Mouse (Mus musculus): ENCODE measurements at regions not wholly inside any gene's neighbourhood (a gene's known extent, or its start where the extent isn't known, plus 50 kb on each side); places are given as distances from the start of the nearest gene placed in this dataset.
"Not testable (repeated sequence)": the region's sequence is repeated elsewhere in the genome, so short reads cannot be mapped to it uniquely, and the experiment has no call there.

DNA sequence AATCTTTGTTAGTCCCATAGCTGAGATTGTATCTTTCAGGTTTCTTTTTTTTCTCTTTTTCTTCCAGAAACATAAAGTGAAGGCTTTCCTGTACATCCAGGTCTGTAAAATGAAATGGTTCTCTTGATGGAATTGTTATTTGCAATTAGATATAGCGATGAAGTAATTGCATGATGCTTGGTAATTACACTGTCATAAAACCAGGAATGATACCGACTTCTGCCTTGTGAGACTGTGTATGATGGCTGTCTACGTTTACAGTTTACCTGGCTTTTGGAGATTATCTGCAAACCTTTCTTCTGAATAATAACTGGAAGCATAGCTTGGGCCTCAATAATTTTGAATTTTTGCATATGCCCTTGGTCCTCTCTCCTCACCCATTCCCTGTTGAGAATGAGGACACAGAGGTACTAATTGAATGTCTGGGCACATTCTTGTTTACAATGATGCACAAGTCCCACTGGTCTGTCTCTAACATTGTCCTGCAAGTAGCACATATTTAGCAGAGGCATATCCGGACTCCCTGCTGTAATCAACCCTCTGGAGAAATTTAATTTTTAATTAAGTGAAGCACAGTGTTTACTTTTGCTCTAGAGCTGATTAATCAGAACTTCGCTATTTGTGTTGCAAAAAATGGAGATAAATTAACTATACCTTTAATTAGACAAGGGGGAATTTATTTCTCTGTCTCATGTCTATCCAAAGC lies 244.1 kb downstream of the Grxcr1 start:
- Histone ChIP-seq H3K9ac (ENCODE audit: insufficient read depth, low read depth, low read length, poor library complexity, severe bottlenecking) (no peak overlapping the region), H3K4me3 (ENCODE audit: insufficient read depth in 1 of 2, low read depth in 1 of 2, low read length in 2 of 2, poor library complexity in 1 of 2, severe bottlenecking in 1 of 2) (no peak overlapping the region), H3K27ac (ENCODE audit: insufficient read depth, low read depth, low read length, poor library complexity, severe bottlenecking) (no peak overlapping the region), H3K4me1 (ENCODE audit: control insufficient read depth in 2 of 2, insufficient read depth in 2 of 2, low read length in 2 of 2, poor library complexity in 1 of 2) (no peaks in the 10 kb centered on the region), H3K9me3 (ENCODE audit: control insufficient read depth, insufficient read depth, low read depth, low read length) (no peaks in the 10 kb centered on the region), H3K36me3 (ENCODE audit: control insufficient read depth, insufficient read depth, low read length, poor library complexity, severe bottlenecking) (no peaks in the 10 kb centered on the region)
- in situ Hi-C loops (cut with MboI; ENCODE audit: low sequenced_read_pairs in 2 of 2, unreplicated experiment in 2 of 2): no loop called here
- TF ChIP-seq CHD2 (IDR thresholded peaks at IDR 0.05; ENCODE audit: low read depth, low read length): no peak
- DNase-seq (ENCODE audit: low read depth, low spot score): no peak

DNA sequence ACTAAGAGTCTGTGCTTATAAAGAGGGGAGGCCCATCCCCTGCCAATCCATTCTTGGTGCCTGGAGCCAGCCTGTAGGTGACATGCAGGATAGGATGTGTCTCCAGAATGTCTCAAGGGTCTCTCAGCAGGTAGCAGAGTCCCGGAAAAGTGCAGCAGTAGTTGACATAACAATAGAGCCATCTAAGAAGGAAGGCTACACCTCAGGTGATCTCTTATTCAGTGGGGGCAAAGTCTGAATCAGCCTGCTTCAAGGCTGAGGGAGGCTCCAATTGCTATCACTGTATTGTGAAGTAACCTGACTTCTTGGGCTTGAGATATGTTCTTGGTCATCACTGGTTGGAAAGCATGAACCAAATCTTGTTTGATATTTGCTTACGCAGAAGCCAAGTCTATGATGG lies 264.1 kb downstream of the Grxcr1 start:
- H3K36me3 ChIP-seq (ENCODE audit: control insufficient read depth, insufficient read depth, low read length, poor library complexity, severe bottlenecking); in situ Hi-C loops (cut with MboI; ENCODE audit: low sequenced_read_pairs in 2 of 2, unreplicated experiment in 2 of 2); H3K9ac ChIP-seq (ENCODE audit: insufficient read depth, low read depth, low read length, poor library complexity, severe bottlenecking); H3K4me1 ChIP-seq (ENCODE audit: control insufficient read depth in 2 of 2, insufficient read depth in 2 of 2, low read length in 2 of 2, poor library complexity in 1 of 2); H3K9me3 ChIP-seq (ENCODE audit: control insufficient read depth, insufficient read depth, low read depth, low read length); H3K4me3 ChIP-seq (ENCODE audit: insufficient read depth in 1 of 2, low read depth in 1 of 2, low read length in 2 of 2, poor library complexity in 1 of 2, severe bottlenecking in 1 of 2); H3K27ac ChIP-seq (ENCODE audit: insufficient read depth, low read depth, low read length, poor library complexity, severe bottlenecking): not testable (repeated sequence)
- DNase-seq (ENCODE audit: low read depth, low spot score): peak; percentile 29

DNA sequence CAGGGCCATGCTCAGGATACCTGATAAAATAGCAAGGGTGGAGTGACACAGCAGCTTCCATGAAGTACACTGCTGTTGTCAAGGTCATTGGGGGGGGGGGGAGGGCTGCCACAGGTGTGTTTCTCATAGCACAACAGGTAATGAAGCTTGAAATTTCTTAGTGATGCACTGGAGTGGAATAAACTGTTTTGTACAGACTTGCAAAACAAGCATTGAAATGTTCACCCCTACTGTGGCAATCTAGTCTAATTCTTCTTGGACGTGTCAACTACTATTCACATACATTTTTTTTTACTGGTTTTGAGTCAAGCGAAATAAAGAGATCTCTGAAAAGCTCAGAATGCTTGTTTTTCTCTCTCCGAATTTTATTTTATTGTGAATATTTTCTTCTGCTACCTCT lies 281.6 kb downstream of the Grxcr1 start:
- H3K27ac ChIP-seq (ENCODE audit: insufficient read depth, low read depth, low read length, poor library complexity, severe bottlenecking): no peak overlapping the region
- no peaks in the 10 kb centered on the region for H3K4me1 ChIP-seq (ENCODE audit: control insufficient read depth in 2 of 2, insufficient read depth in 2 of 2, low read length in 2 of 2, poor library complexity in 1 of 2)
- H3K36me3 ChIP-seq (ENCODE audit: control insufficient read depth, insufficient read depth, low read length, poor library complexity, severe bottlenecking): no peaks in the 10 kb centered on the region
- TF ChIP-seq MAFK (IDR thresholded peaks at IDR 0.05; ENCODE audit: insufficient read depth, low read depth, low read length): 0 out of 2 replicates have a peak, but pooled peaks have one; percentile 34
- TF ChIP-seq ZC3H11A (IDR thresholded peaks at IDR 0.05; ENCODE audit: borderline replicate concordance, low read depth, low read length): no peak
- no peak for TF ChIP-seq CHD2 (IDR thresholded peaks at IDR 0.05; ENCODE audit: low read depth, low read length)
- no peak overlapping the region for H3K4me3 ChIP-seq (ENCODE audit: insufficient read depth in 1 of 2, low read depth in 1 of 2, low read length in 2 of 2, poor library complexity in 1 of 2, severe bottlenecking in 1 of 2)
- no peak overlapping the region for H3K9ac ChIP-seq (ENCODE audit: insufficient read depth, low read depth, low read length, poor library complexity, severe bottlenecking)
- H3K9me3 ChIP-seq (ENCODE audit: control insufficient read depth, insufficient read depth, low read depth, low read length): no peaks in the 10 kb centered on the region
- in situ Hi-C loops (cut with MboI; ENCODE audit: low sequenced_read_pairs in 2 of 2, unreplicated experiment in 2 of 2): no loop called here
- no peak for DNase-seq (ENCODE audit: low read depth, low spot score)

DNA sequence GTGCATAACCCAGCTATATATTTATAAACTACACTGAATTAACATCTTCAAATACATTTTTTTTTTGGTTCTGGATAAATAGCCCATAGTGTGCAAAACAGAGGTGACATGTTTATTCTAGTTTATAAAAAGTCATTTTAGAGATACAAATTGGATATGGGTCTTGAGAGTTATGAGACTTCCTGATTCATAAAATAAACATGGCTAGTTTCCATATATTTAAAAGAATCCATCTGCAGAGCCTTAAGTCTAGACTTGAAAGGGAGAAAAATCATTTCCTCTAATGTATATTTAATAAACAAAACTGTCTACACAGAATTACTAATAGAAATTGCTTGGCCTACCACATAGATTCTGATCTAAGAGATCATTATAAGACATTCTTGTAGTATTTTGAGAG lies 287.3 kb downstream of the Grxcr1 start:
- H3K9me3 ChIP-seq (ENCODE audit: control insufficient read depth, insufficient read depth, low read depth, low read length): no peaks in the 10 kb centered on the region
- H3K36me3 ChIP-seq (ENCODE audit: control insufficient read depth, insufficient read depth, low read length, poor library complexity, severe bottlenecking): no peaks in the 10 kb centered on the region
- no peaks in the 10 kb centered on the region for H3K4me1 ChIP-seq (ENCODE audit: control insufficient read depth in 2 of 2, insufficient read depth in 2 of 2, low read length in 2 of 2, poor library complexity in 1 of 2)
- H3K27ac ChIP-seq (ENCODE audit: insufficient read depth, low read depth, low read length, poor library complexity, severe bottlenecking): no peak overlapping the region
- in situ Hi-C loops (cut with MboI; ENCODE audit: low sequenced_read_pairs in 2 of 2, unreplicated experiment in 2 of 2): no loop called here
- no peak for TF ChIP-seq ZNF384 (IDR thresholded peaks at IDR 0.05; ENCODE audit: low read depth, low read length)
- TF ChIP-seq MAFK (IDR thresholded peaks at IDR 0.05; ENCODE audit: insufficient read depth, low read depth, low read length): no peak
- no peak for TF ChIP-seq ZC3H11A (IDR thresholded peaks at IDR 0.05; ENCODE audit: borderline replicate concordance, low read depth, low read length)
- no peak for TF ChIP-seq CHD2 (IDR thresholded peaks at IDR 0.05; ENCODE audit: low read depth, low read length)
- no peak for TF ChIP-seq HCFC1 (IDR thresholded peaks at IDR 0.05; ENCODE audit: borderline replicate concordance, insufficient read depth, low read length)
- no peak overlapping the region for H3K4me3 ChIP-seq (ENCODE audit: insufficient read depth in 1 of 2, low read depth in 1 of 2, low read length in 2 of 2, poor library complexity in 1 of 2, severe bottlenecking in 1 of 2)
- no peak overlapping the region for H3K9ac ChIP-seq (ENCODE audit: insufficient read depth, low read depth, low read length, poor library complexity, severe bottlenecking)
- no peak for DNase-seq (ENCODE audit: low read depth, low spot score)

DNA sequence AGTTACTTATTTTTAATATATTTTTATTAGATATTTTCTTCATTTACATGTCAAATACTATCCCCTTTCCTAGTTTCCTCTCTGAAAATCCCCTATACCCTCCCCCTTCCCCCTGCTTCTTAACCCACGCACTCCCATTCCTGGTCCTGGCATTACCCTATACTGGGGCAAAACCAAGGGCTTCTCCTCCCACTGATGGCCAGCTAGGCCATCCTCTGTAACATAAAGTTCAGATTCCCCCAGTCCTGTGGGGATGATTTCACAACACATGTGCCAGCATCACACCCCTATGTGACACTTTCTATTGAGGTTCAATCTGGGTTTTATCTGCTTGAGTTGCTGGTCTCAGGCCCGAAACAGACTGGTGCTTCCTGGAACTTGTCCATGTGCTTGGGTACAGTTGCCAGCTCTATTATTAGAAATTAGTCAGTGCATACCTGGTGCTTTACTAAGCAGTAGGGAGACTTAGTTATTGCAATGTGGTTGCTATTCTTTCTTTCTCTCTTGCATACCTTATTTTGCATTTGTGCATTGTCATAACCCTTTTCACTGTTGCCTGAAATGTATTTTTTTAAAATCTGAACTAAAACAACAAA lies 295.5 kb downstream of the Grxcr1 start:
- Histone ChIP-seq H3K36me3 (ENCODE audit: control insufficient read depth, insufficient read depth, low read length, poor library complexity, severe bottlenecking) (no peaks in the 10 kb centered on the region), H3K27ac (ENCODE audit: insufficient read depth, low read depth, low read length, poor library complexity, severe bottlenecking) (no peak overlapping the region), H3K4me3 (ENCODE audit: insufficient read depth in 1 of 2, low read depth in 1 of 2, low read length in 2 of 2, poor library complexity in 1 of 2, severe bottlenecking in 1 of 2) (no peak overlapping the region), H3K9me3 (ENCODE audit: control insufficient read depth, insufficient read depth, low read depth, low read length) (no peaks in the 10 kb centered on the region), H3K4me1 (ENCODE audit: control insufficient read depth in 2 of 2, insufficient read depth in 2 of 2, low read length in 2 of 2, poor library complexity in 1 of 2) (no peaks in the 10 kb centered on the region), H3K9ac (ENCODE audit: insufficient read depth, low read depth, low read length, poor library complexity, severe bottlenecking) (no peak overlapping the region)
- TF ChIP-seq HCFC1 (IDR thresholded peaks at IDR 0.05; ENCODE audit: borderline replicate concordance, insufficient read depth, low read length) (no peak), ZC3H11A (IDR thresholded peaks at IDR 0.05; ENCODE audit: borderline replicate concordance, low read depth, low read length) (no peak), MAFK (IDR thresholded peaks at IDR 0.05; ENCODE audit: insufficient read depth, low read depth, low read length) (no peak), CHD2 (IDR thresholded peaks at IDR 0.05; ENCODE audit: low read depth, low read length) (no peak), ZNF384 (IDR thresholded peaks at IDR 0.05; ENCODE audit: low read depth, low read length) (no peak)
- no peak for DNase-seq (ENCODE audit: low read depth, low spot score)
- in situ Hi-C loops (cut with MboI; ENCODE audit: low sequenced_read_pairs in 2 of 2, unreplicated experiment in 2 of 2): no loop called here

All from ES-E14 (cell line).